Mouse (Mus musculus) CH12.LX (cell line): ENCODE measurements at regions not wholly inside any gene's neighbourhood (a gene's known extent, or its start where the extent isn't known, plus 50 kb on each side); places are given as distances from the start of the nearest gene placed in this dataset.

ENCODE experiments used
- DNase-seq: peaks from one replicate; pipeline ENCODE4 v3.0.0-alpha.2; 2013; ENCODE audit errors: extremely low read depth
- H3K27ac ChIP-seq: 2 replicates; pipeline ENCODE4 v1.5.1; 2012; ENCODE audit warnings: low read depth, mild to moderate bottlenecking, control low read depth, moderate library complexity; ENCODE audit not compliant: insufficient read depth
- H3K27me3 ChIP-seq: replicated peaks from 2 replicates; pipeline ENCODE3; 2012; ENCODE audit warnings: inconsistent platforms
- H3K36me3 ChIP-seq, 2 experiments: replicated peaks in 1 of 2; 2 replicates each; pipeline versions ENCODE3 to v1.6.1; 2012; ENCODE audit warnings: inconsistent platforms in 1 of 2, low read length in 1 of 2, mild to moderate bottlenecking in 1 of 2, mixed read lengths in 1 of 2, moderate library complexity in 1 of 2; ENCODE audit not compliant: control insufficient read depth in 1 of 2, insufficient read depth in 1 of 2
- H3K4me1 ChIP-seq, 2 experiments: 2 replicates each; pipeline ENCODE4 v1.6.1; 2012; ENCODE audit warnings: inconsistent platforms in 1 of 2, moderate library complexity in 1 of 2; ENCODE audit not compliant: insufficient read depth in 2 of 2, control insufficient read depth in 1 of 2
- H3K4me2 ChIP-seq: 2 replicates; pipeline ENCODE4 v1.6.1; 2012; ENCODE audit warnings: low read depth, mild to moderate bottlenecking, control low read depth; ENCODE audit not compliant: poor library complexity, insufficient read depth, severe bottlenecking
- H3K4me3 ChIP-seq, 3 experiments: fragments of 150-350 bp in 1 of 3; sonication (generic) in 1 of 3; replicated peaks in 1 of 3; 2 replicates each; pipeline versions ENCODE3 to v1.5.1; 2011 to 2012; ENCODE audit warnings: low read depth in 2 of 3, low read length in 2 of 3, mild to moderate bottlenecking in 2 of 3, moderate library complexity in 2 of 3, control low read depth in 1 of 3, improper control_type of control experiment in 1 of 3, inconsistent platforms in 1 of 3, mixed read lengths in 1 of 3; ENCODE audit not compliant: poor library complexity in 1 of 3
- H3K79me2 ChIP-seq: replicated peaks from 2 replicates; pipeline ENCODE4 v1.6.1; 2012; ENCODE audit warnings: mild to moderate bottlenecking, moderate library complexity; ENCODE audit not compliant: control insufficient read depth, poor library complexity, insufficient read depth, severe bottlenecking; ENCODE audit errors: extremely low read depth
- H3K9ac ChIP-seq: 2 replicates; pipeline ENCODE4 v1.6.1; 2012; ENCODE audit warnings: low read depth, mild to moderate bottlenecking, control low read depth, moderate library complexity; ENCODE audit not compliant: insufficient read depth
- H3K9me3 ChIP-seq: replicated peaks from 2 replicates; pipeline ENCODE3; 2012; ENCODE audit warnings: low read length, inconsistent platforms, mixed read lengths
- BHLHE40 ChIP-seq: IDR thresholded peaks from 2 replicates; pipeline ENCODE4 v1.6.1; 2011; ENCODE audit warnings: mild to moderate bottlenecking, low read depth, low read length, improper control_type of control experiment
- ELF1 ChIP-seq: IDR thresholded peaks from 2 replicates; pipeline ENCODE4 v1.6.1; 2014; ENCODE audit warnings: low read depth, mild to moderate bottlenecking, inconsistent platforms, low read length, improper control_type of control experiment
- ETS1 ChIP-seq: conservative IDR thresholded peaks from 2 replicates; pipeline ENCODE4 v1.6.1; 2012; ENCODE audit warnings: low read depth, mild to moderate bottlenecking, inconsistent platforms, low read length, improper control_type of control experiment, moderate library complexity
- GABPA ChIP-seq: IDR thresholded peaks from 2 replicates; pipeline ENCODE4 v1.6.1; 2012; ENCODE audit warnings: low read depth, low read length, improper control_type of control experiment, inconsistent platforms; ENCODE audit not compliant: insufficient replicate concordance
- HCFC1 ChIP-seq: IDR thresholded peaks from 2 replicates; pipeline ENCODE4 v1.6.1; 2012; ENCODE audit warnings: low read depth, mild to moderate bottlenecking, inconsistent platforms, low read length, improper control_type of control experiment
- IRF4 ChIP-seq: IDR thresholded peaks from 2 replicates; pipeline ENCODE4 v1.6.1; 2014; ENCODE audit warnings: low read depth, mild to moderate bottlenecking, inconsistent platforms, low read length, improper control_type of control experiment
- JUND ChIP-seq: conservative IDR thresholded peaks from 2 replicates; pipeline ENCODE4 v1.6.1; 2011; ENCODE audit warnings: low read depth, low read length, improper control_type of control experiment
- MAFK ChIP-seq: IDR thresholded peaks from 2 replicates; pipeline ENCODE4 v1.6.1; 2011; ENCODE audit warnings: low read length, improper control_type of control experiment; ENCODE audit not compliant: insufficient replicate concordance
- MAZ ChIP-seq: IDR thresholded peaks from 2 replicates; pipeline ENCODE4 v1.6.1; 2012; ENCODE audit warnings: low read depth, mild to moderate bottlenecking, inconsistent platforms, low read length, improper control_type of control experiment, moderate library complexity
- MXI1 ChIP-seq: IDR thresholded peaks from 2 replicates; pipeline ENCODE4 v1.6.1; 2011; ENCODE audit warnings: mild to moderate bottlenecking, low read depth, low read length, improper control_type of control experiment
- MYC ChIP-seq: IDR thresholded peaks from 2 replicates; pipeline ENCODE4 v1.6.1; 2011; ENCODE audit warnings: low read depth, mild to moderate bottlenecking, improper control_type of control experiment, low read length
- NELFE ChIP-seq: IDR thresholded peaks from 2 replicates; pipeline ENCODE4 v1.6.1; 2011; ENCODE audit warnings: low read depth, low read length, improper control_type of control experiment
- NRF1 ChIP-seq: IDR thresholded peaks from 2 replicates; pipeline ENCODE4 v1.6.1; 2014; ENCODE audit warnings: low read depth, mild to moderate bottlenecking, inconsistent platforms, low read length, improper control_type of control experiment, moderate library complexity
- PAX5 ChIP-seq: IDR thresholded peaks from 2 replicates; pipeline ENCODE4 v1.6.1; 2012; ENCODE audit warnings: low read length, inconsistent platforms, mixed read lengths
- POLR2A ChIP-seq: IDR thresholded peaks from 2 replicates; pipeline ENCODE4 v1.6.1; 2011; ENCODE audit warnings: low read depth, mild to moderate bottlenecking, improper control_type of control experiment, low read length
- RAD21 ChIP-seq: IDR thresholded peaks from 2 replicates; pipeline ENCODE4 v1.6.1; 2011; ENCODE audit warnings: low read depth, mild to moderate bottlenecking, low read length, improper control_type of control experiment, moderate library complexity
- SIN3A ChIP-seq: IDR thresholded peaks from 2 replicates; pipeline ENCODE4 v1.6.1; 2012; ENCODE audit warnings: low read length, improper control_type of control experiment, inconsistent platforms
- UBTF ChIP-seq: IDR thresholded peaks from 2 replicates; pipeline ENCODE4 v1.6.1; 2012; ENCODE audit warnings: low read depth, mild to moderate bottlenecking, inconsistent platforms, low read length, improper control_type of control experiment, moderate library complexity
- USF1 ChIP-seq: IDR thresholded peaks from 2 replicates; pipeline ENCODE4 v1.6.1; 2014; ENCODE audit warnings: low read depth, mild to moderate bottlenecking, inconsistent platforms, low read length, improper control_type of control experiment
- USF2 ChIP-seq: conservative IDR thresholded peaks from 2 replicates; pipeline ENCODE4 v1.6.1; 2011; ENCODE audit warnings: low read depth, low read length, improper control_type of control experiment
- ZC3H11A ChIP-seq: IDR thresholded peaks from 2 replicates; pipeline ENCODE4 v1.6.1; 2012; ENCODE audit warnings: low read depth, mild to moderate bottlenecking, inconsistent platforms, low read length, improper control_type of control experiment
- ZKSCAN1 ChIP-seq: IDR thresholded peaks from 2 replicates; pipeline ENCODE4 v1.6.1; 2012; ENCODE audit warnings: low read depth, inconsistent platforms, low read length, improper control_type of control experiment, borderline replicate concordance
- ZMIZ1 ChIP-seq: IDR thresholded peaks from 2 replicates; pipeline ENCODE4 v1.6.1; 2012; ENCODE audit warnings: low read depth, mild to moderate bottlenecking, inconsistent platforms, low read length, improper control_type of control experiment
- ZNF384 ChIP-seq: IDR thresholded peaks from 2 replicates; pipeline ENCODE4 v1.6.1; 2012; ENCODE audit warnings: low read depth, low read length, improper control_type of control experiment, inconsistent platforms
- dilution Hi-C: fragments of 300-500 bp; cut with MboI; formaldehyde crosslinking; loops from 2 replicates; pipeline ENCODE4 v1.14.3; 2020; ENCODE audit warnings: low sequenced_read_pairs; ENCODE audit not compliant: extremely low pct_unique_long_range_greater_than_20kb, extremely low pct_ligation_motif_present
- in situ Hi-C: fragments of 300-500 bp; cut with MboI; formaldehyde crosslinking; loops from 3 replicates; pipeline ENCODE4 v1.14.3; 2019; ENCODE audit warnings: low sequenced_read_pairs, low pct_ligation_motif_present, low pct_unique_long_range_greater_than_20kb, mixed read lengths

- Histone ChIP-seq H3K4me1 (no peaks in the 10 kb centered on the region), H3K27me3 (no peaks in the 10 kb centered on the region), H3K27ac (no peak overlapping the region), H3K79me2 (no peaks in the 10 kb centered on the region), H3K9me3 (no peaks in the 10 kb centered on the region), H3K4me2 (no peak overlapping the region), H3K9ac (no peak overlapping the region), H3K36me3 (no peaks in the 10 kb centered on the region), H3K4me3 (no peak overlapping the region)
- no peak for DNase-seq
- dilution Hi-C loops: no loop called here
- TF ChIP-seq SIN3A: no peak
- TF ChIP-seq USF2: no peak
- no peak for TF ChIP-seq IRF4
- no peak for TF ChIP-seq ETS1
- no peak for TF ChIP-seq NELFE
- no peak for TF ChIP-seq PAX5
- TF ChIP-seq NRF1: no peak
- TF ChIP-seq JUND: no peak
- TF ChIP-seq POLR2A: no peak
- TF ChIP-seq MYC: no peak
- TF ChIP-seq RAD21: no peak
- in situ Hi-C loops: no loop called here
These were observed 97.4 kb upstream of the Ngf start for GRCm38 (mm10) chr3:102372205-102372899.

DNA sequence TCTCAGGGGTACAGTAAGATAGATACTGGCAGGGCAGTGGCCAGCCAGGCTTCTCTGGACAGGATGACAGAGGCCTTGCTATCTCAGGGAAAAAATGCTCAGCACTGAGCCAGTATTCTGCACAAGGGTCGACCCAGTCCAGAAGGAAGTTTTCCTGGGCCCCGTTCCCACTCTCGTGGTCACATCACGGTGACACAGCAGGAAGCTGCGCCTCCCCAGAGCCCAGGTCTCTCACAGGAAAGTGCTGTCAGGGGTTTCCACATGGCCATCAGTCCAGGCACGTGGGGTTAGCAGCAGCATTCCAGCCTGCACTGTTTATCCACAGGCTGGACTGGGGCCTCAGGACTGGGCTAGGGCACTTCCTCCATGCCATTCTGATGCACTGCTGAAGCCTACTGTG is 103.5 kb upstream of the Ngf start:
- no peaks in the 10 kb centered on the region for H3K27me3 ChIP-seq
- no peaks in the 10 kb centered on the region for H3K36me3 ChIP-seq
- H3K79me2 ChIP-seq: no peaks in the 10 kb centered on the region
- no peak overlapping the region for H3K27ac ChIP-seq
- in situ Hi-C loops: no loop called here
- no peaks in the 10 kb centered on the region for H3K4me1 ChIP-seq
- H3K9me3 ChIP-seq: no peaks in the 10 kb centered on the region
- no peak for DNase-seq
- no peak overlapping the region for H3K4me2 ChIP-seq
- no peak for TF ChIP-seq JUND
- no peak for TF ChIP-seq NRF1
- no peak for TF ChIP-seq UBTF
- TF ChIP-seq BHLHE40: no peak
- TF ChIP-seq, all 38 proteins: peak for 0
- no peak overlapping the region for H3K9ac ChIP-seq
- no peak overlapping the region for H3K4me3 ChIP-seq
- dilution Hi-C loops: no loop called here

DNA sequence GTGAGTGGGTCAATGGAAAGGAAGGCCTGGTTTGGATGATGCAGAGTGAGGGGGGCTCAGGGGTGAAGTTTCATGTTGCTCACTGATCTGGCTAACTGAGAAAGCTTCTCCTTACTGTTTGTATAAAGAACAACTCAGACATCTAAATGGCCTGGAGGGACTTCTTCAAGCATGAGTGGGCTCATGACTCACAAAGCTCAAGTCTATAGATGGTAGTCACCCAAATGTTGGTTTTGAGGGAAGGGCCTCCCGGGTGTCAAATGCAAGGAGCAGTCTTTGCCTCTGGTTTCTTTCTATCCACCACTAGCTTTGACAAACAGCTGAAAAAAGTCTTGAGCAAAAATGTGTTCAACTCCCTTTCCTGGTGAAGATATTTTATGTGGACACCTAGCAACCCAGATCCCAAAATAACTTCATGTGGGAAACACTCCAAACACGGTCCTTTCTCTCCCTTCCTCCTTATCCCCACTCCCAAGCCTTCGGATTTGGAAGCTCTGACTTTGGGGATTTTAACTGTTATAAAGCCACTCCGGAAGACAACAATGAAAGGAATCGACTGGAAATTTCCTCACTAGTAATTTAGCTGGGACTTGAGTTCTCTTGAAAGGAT is 105.3 kb upstream of the Ngf start:
- Histone ChIP-seq H3K36me3 (no peaks in the 10 kb centered on the region), H3K79me2 (no peaks in the 10 kb centered on the region), H3K9ac (no peak overlapping the region), H3K27ac (no peak overlapping the region), H3K27me3 (no peaks in the 10 kb centered on the region), H3K4me1 (no peaks in the 10 kb centered on the region), H3K4me3 (no peak overlapping the region), H3K4me2 (no peak overlapping the region), H3K9me3 (no peaks in the 10 kb centered on the region)
- dilution Hi-C loops (no loop called here), in situ Hi-C loops (no loop called here)
- TF ChIP-seq JUND: no peak
- no peak for TF ChIP-seq ZKSCAN1
- no peak for TF ChIP-seq ELF1
- no peak for TF ChIP-seq BHLHE40
- TF ChIP-seq MAFK: no peak
- TF ChIP-seq ZNF384: no peak
- TF ChIP-seq IRF4: no peak
- no peak for TF ChIP-seq HCFC1
- TF ChIP-seq MXI1: no peak
- TF ChIP-seq USF2: no peak
- TF ChIP-seq RAD21: no peak
- no peak for TF ChIP-seq ZMIZ1
- TF ChIP-seq GABPA: no peak
- no peak for TF ChIP-seq ZC3H11A
- no peak for TF ChIP-seq USF1
- TF ChIP-seq MAZ: no peak
- DNase-seq: no peak
